Mouse (Mus musculus) megakaryocyte, embryonic 14.5 days (primary cell): ENCODE measurements around the gene Rnf144b.

Experiments
- FLI1 ChIP-seq: IDR thresholded peaks from 2 replicates; pipeline ENCODE4 v1.6.1; 2012; ENCODE audit warnings: low read length, inconsistent platforms, mixed read lengths
- GATA1 ChIP-seq: IDR thresholded peaks from 3 replicates; pipeline ENCODE4 v1.6.1; 2012; ENCODE audit warnings: mixed read lengths, low read length, inconsistent platforms, borderline replicate concordance

DNA sequence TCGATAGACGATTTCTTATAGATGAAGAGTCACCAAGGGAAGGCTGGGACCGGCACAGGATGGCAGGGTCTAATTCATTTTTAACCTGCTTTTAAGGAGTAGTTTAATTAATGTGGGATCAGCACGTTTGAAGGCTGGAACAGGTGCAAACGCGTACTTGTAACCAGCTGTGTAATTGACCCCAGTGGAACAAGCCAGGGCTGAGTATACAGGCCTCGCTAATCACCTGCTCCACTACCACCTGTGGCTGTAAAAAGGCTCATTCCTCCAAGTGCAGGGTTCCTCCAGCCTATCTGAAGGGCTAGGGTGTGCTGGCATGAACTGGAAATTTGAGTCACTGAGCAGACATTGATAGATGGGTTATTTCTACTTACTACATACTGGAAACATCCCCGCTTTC, 174.0 kb downstream of the Rnf144b start:
- TF ChIP-seq GATA1 (no peak), FLI1 (no peak)
